Mouse (Mus musculus): Measurements from ENCODE around the gene Slc13a5. TPM values are rescaled to one million over a fixed set of nuclear protein-coding genes. Genes with fewer than 3 reads are reported as not detected.

Gene Slc13a5
- polyA plus RNA-seq, 1 experiment, result not detected

DNA sequence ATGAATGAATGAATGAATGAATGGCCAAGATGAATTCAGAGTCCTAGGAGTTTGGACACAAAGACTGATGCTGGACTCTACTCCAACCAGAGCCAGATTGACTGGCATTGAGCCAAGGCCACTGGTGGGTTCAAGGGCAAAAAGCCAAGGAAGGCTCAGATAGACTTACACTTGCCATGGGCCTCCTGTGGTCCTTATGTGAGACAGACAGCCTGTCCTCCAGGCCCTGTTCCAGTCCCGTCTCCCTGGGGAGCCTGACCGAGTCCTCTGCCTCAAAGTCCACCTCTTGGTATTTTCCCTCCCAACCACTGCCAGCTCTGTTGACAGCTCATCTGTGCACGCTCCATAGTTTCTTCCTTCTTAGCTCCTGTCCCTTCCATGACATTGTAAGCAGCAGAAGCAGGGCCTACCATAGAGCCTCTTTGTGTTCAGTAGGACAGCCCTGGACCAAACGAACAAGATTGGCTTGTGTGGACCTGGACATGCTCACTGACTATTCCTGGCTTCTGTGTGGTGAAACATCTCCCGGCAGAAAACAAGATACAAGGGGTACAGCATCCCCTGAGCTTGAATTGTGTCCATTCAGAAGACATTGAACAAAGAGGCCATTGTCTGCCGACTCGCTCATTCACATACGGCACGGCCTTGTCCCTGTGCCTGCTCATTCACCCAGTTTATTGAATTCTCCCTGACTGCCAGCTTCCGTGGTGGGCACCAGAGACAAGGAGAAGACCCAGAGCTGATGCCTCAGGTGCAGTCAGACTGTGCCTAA is 40.8 kb downstream of the Slc13a5 start:
- no peak for TF ChIP-seq GATA1 (IDR thresholded peaks at IDR 0.05; ENCODE audit: low read length)

- TF ChIP-seq GATA1 (IDR thresholded peaks at IDR 0.05; ENCODE audit: low read length), result no peak
Measured at GRCm38 (mm10) chr11:72224865-72225264, 42.2 kb downstream of the Slc13a5 start.

DNA sequence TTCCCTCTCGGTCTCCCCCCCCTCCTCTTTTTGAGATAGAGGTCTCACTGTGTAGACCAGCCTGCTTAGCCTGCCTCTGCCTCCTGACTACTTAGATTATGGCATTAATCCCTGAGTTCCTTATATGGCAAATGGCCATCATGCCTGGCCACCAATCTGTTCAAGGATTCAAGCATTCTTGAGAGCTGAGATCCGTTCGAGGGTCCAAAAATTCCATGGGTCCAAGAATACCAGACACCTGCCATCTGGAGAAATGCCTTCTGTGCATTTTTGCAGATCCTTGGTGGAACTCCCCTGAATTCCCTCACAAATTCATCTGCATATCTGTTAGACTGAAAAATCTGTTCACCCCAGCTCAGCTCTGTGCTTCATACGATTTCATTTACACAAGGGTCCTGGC is 43.6 kb downstream of the Slc13a5 start:
- no peak for TF ChIP-seq GATA1 (IDR thresholded peaks at IDR 0.05; ENCODE audit: low read length)

GRCm38 (mm10) chr11:72221278-72221677 is 45.7 kb downstream of the Slc13a5 start:
- TF ChIP-seq GATA1 (IDR thresholded peaks at IDR 0.05; ENCODE audit: low read length), result no peak

GRCm38 (mm10) chr11:72217116-72217515 is 49.9 kb downstream of the Slc13a5 start:
- no peak for TF ChIP-seq GATA1 (IDR thresholded peaks at IDR 0.05; ENCODE audit: low read length)

- no peak for TF ChIP-seq GATA1 (IDR thresholded peaks at IDR 0.05; ENCODE audit: low read length)
Measured at GRCm38 (mm10) chr11:72215410-72215797, 51.6 kb downstream of the Slc13a5 start, which contains the start of gene Med31. TSS of gene Med31 (minus strand) at chr11:72215592.

- TF ChIP-seq GATA1 (IDR thresholded peaks at IDR 0.05; ENCODE audit: low read length), result no peak
Measured at GRCm38 (mm10) chr11:72214591-72215409, 52.2 kb downstream of the Slc13a5 start.

- TF ChIP-seq GATA1 (IDR thresholded peaks at IDR 0.05; ENCODE audit: low read length), result no peak
Measured at GRCm38 (mm10) chr11:72207834-72208377, 59.1 kb downstream of the Slc13a5 start.

GRCm38 (mm10) chr11:72207204-72207833 is 59.7 kb downstream of the Slc13a5 start, which contains the start of the genes 4933427D14Rik and Txndc17:
TSS of gene 4933427D14Rik (minus strand) at chr11:72207459.
TSS of gene Txndc17 (plus strand) at chr11:72207547.
- TF ChIP-seq GATA1 (IDR thresholded peaks at IDR 0.05; ENCODE audit: low read length), result no peak

GRCm38 (mm10) chr11:72206341-72207203 is 60.5 kb downstream of the Slc13a5 start, which contains the start of gene Gm43951:
TSS of gene Gm43951 (minus strand) at chr11:72206840.
- TF ChIP-seq GATA1 (IDR thresholded peaks at IDR 0.05; ENCODE audit: low read length), result no peak

GRCm38 (mm10) chr11:72205256-72205655 is 61.8 kb downstream of the Slc13a5 start:
- no peak for TF ChIP-seq GATA1 (IDR thresholded peaks at IDR 0.05; ENCODE audit: low read length)

GRCm38 (mm10) chr11:72203440-72203839 is 63.6 kb downstream of the Slc13a5 start:
- TF ChIP-seq GATA1 (IDR thresholded peaks at IDR 0.05; ENCODE audit: low read length), result no peak

DNA sequence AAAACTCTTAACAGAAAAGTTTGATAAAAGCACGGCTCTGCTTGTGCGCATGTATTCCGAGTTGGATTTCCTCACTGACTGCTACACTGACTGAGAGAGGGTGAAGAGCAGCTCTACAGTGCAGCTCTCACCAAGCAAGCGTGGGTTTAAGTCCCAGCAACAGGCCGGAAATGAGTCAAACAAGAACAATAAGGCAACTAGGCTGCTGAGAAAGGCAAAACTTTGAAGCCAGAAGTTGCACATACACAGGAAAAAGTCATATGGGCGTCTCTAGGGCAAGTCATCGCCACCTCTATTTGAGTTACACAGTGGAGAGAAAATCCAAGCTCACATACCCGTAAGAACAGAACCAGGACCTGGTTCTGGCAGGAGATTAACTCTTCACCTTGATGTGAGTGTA is 70.5 kb downstream of the Slc13a5 start:
- TF ChIP-seq GATA1 (IDR thresholded peaks at IDR 0.05; ENCODE audit: low read length), result no peak

- no peak for TF ChIP-seq GATA1 (IDR thresholded peaks at IDR 0.05; ENCODE audit: low read length)
Measured at GRCm38 (mm10) chr11:72194259-72194658, 72.8 kb downstream of the Slc13a5 start.

Other genes starting within 250 kb of the Slc13a5 start
- gene Aipl1, start 229.7 kb downstream of the Slc13a5 start, polyA plus RNA-seq (2012), result not detected in 2 replicates
- gene Pimreg, start 225.2 kb downstream of the Slc13a5 start, polyA plus RNA-seq (2012), result not detected in 2 replicates
- not detected in 2 replicates for gene Pitpnm3, start 131.4 kb downstream of the Slc13a5 start, polyA plus RNA-seq (2012)
- 0.29 and 0.30 TPM in 2 replicates for gene Gm43951, start 60.4 kb downstream of the Slc13a5 start, polyA plus RNA-seq (2012)
- 2.4 TPM in 2 replicates for gene 4933427D14Rik, start 59.8 kb downstream of the Slc13a5 start, polyA plus RNA-seq (2012)
- gene Txndc17, start 59.7 kb downstream of the Slc13a5 start, polyA plus RNA-seq (2012), result 25.6 and 28.7 TPM in 2 replicates
- gene Med31, start 51.6 kb downstream of the Slc13a5 start, polyA plus RNA-seq (2012), result 0.43 and 0.63 TPM in 2 replicates
- gene Xaf1, start 34.4 kb upstream of the Slc13a5 start, polyA plus RNA-seq (2012), result not detected in 2 replicates
- not detected in 2 replicates for gene Fbxo39, start 47.2 kb upstream of the Slc13a5 start, polyA plus RNA-seq (2012)
- not detected in 2 replicates for gene Tekt1, start 95.2 kb upstream of the Slc13a5 start, polyA plus RNA-seq (2012)
- not detected in 2 replicates for gene Smtnl2, start 144.5 kb upstream of the Slc13a5 start, polyA plus RNA-seq (2012)
- gene Ggt6, start 168.3 kb upstream of the Slc13a5 start, polyA plus RNA-seq (2012), result not detected in 2 replicates
- 201 and 283 TPM in 2 replicates for gene Mybbp1a, start 174.1 kb upstream of the Slc13a5 start, polyA plus RNA-seq (2012)
- 25.2 and 42.4 TPM in 2 replicates for gene Spns2, start 222.7 kb upstream of the Slc13a5 start, polyA plus RNA-seq (2012)

Data from G1E-ER4 (cell line).